Mouse (Mus musculus) testis, adult 2 months (tissue): Measurements from ENCODE around the gene Wbp11. TPM values are rescaled to one million over a fixed set of nuclear protein-coding genes. Genes with fewer than 3 reads are reported as not detected.
"Not testable (repeated sequence)": the region's sequence is repeated elsewhere in the genome, so short reads cannot be mapped to it uniquely, and the experiment has no call there.

Experiments used
- H3K27ac ChIP-seq: fragments of 200-500 bp; 2 replicates; pipeline ENCODE4 v1.5.1; 2012; ENCODE audit warnings: low read depth, low read length; ENCODE audit not compliant: control insufficient read depth, insufficient read depth
- H3K27me3 ChIP-seq: fragments of 200-500 bp; 2 replicates; pipeline ENCODE4 v1.6.1; 2012; ENCODE audit warnings: mild to moderate bottlenecking, low read length, moderate library complexity; ENCODE audit not compliant: control insufficient read depth, insufficient read depth
- H3K36me3 ChIP-seq: fragments of 200-500 bp; 2 replicates; pipeline ENCODE4 v1.6.1; 2012; ENCODE audit warnings: mild to moderate bottlenecking, low read length; ENCODE audit not compliant: control insufficient read depth, insufficient read depth
- H3K4me1 ChIP-seq: fragments of 200-500 bp; 2 replicates; pipeline ENCODE4 v1.6.1; 2012; ENCODE audit warnings: low read length; ENCODE audit not compliant: control insufficient read depth, insufficient read depth
- H3K4me3 ChIP-seq: fragments of 200-500 bp; 2 replicates; pipeline ENCODE4 v1.5.1; 2012; ENCODE audit warnings: low read depth, mild to moderate bottlenecking, low read length, moderate library complexity, mixed read lengths; ENCODE audit not compliant: control insufficient read depth
- CTCF ChIP-seq: fragments of 200-500 bp; IDR thresholded peaks from 2 replicates; pipeline ENCODE4 v1.5.1; 2012; ENCODE audit warnings: low read depth, mild to moderate bottlenecking, inconsistent platforms, low read length, moderate library complexity; ENCODE audit not compliant: control insufficient read depth, insufficient read depth, insufficient replicate concordance
- POLR2A ChIP-seq: fragments of 200-500 bp; IDR thresholded peaks from 2 replicates; pipeline ENCODE4 v1.6.1; 2012; ENCODE audit warnings: low read depth, mild to moderate bottlenecking, inconsistent platforms, low read length, moderate library complexity; ENCODE audit not compliant: control insufficient read depth
- polyA plus RNA-seq: library from polyadenylated mRNA; depleted of rRNA; stranded (reverse); fragments of >200 nt; gene quantifications from 2 replicates; pipeline ENCODE4 v1.2.3, GENCODE M21; 2012

The Wbp11 gene
- polyA plus RNA-seq, 1 experiment: 252 TPM

- H3K4me1 ChIP-seq: peaks cover 11% of the 10 kb centered on the region
- no peaks in the 10 kb centered on the region for H3K27me3 ChIP-seq
- H3K27ac ChIP-seq: peak within 1 kb of the TSS; percentile 92
- TF ChIP-seq POLR2A (peak; percentile 89), CTCF (0 out of 2 replicates have a peak, but pooled peaks have one; percentile 18)
- no peaks in the 10 kb centered on the region for H3K36me3 ChIP-seq
- H3K4me3 ChIP-seq: peak within 1 kb of the TSS; percentile 81
Measured at GRCm38 (mm10) chr6:136803739-136804633, 24.0 kb downstream of the Wbp11 start, which contains the start of gene Hist4h4. Hist4h4 (minus strand) TSS chr6:136804415.

GRCm38 (mm10) chr6:136803093-136803738, 24.8 kb downstream of the Wbp11 start:
- peak overlapping the region; percentile 81 for H3K4me3 ChIP-seq
- no peaks in the 10 kb centered on the region for H3K36me3 ChIP-seq
- H3K27ac ChIP-seq: peak overlapping the region; percentile 92
- TF ChIP-seq CTCF: no peak
- no peak for TF ChIP-seq POLR2A
- H3K4me1 ChIP-seq: peaks cover 11% of the 10 kb centered on the region
- no peaks in the 10 kb centered on the region for H3K27me3 ChIP-seq

GRCm38 (mm10) chr6:136801274-136801673, 26.8 kb downstream of the Wbp11 start:
- H3K27ac ChIP-seq: no peak overlapping the region
- no peak overlapping the region for H3K4me3 ChIP-seq
- no peak for TF ChIP-seq CTCF
- TF ChIP-seq POLR2A: no peak
- H3K36me3 ChIP-seq: no peaks in the 10 kb centered on the region
- peaks cover 4% of the 10 kb centered on the region for H3K4me1 ChIP-seq
- H3K27me3 ChIP-seq: no peaks in the 10 kb centered on the region

GRCm38 (mm10) chr6:136800710-136801109, 27.3 kb downstream of the Wbp11 start:
- H3K27me3 ChIP-seq: no peaks in the 10 kb centered on the region

GRCm38 (mm10) chr6:136797874-136798693, 29.9 kb downstream of the Wbp11 start:
- not testable (repeated sequence) for H3K27me3 ChIP-seq, H3K4me1 ChIP-seq, H3K4me3 ChIP-seq, H3K36me3 ChIP-seq, H3K27ac ChIP-seq

More at GRCm38 (mm10) chr6:136800710-136801109, 27.3 kb downstream of the Wbp11 start:
- TF ChIP-seq POLR2A (no peak), CTCF (no peak)
- Histone ChIP-seq H3K36me3 (no peaks in the 10 kb centered on the region), H3K4me3 (no peak overlapping the region), H3K27ac (no peak overlapping the region), H3K4me1 (peaks cover 4% of the 10 kb centered on the region)

GRCm38 (mm10) chr6:136795850-136796249, 32.2 kb downstream of the Wbp11 start:
- Histone ChIP-seq H3K36me3 (no peaks in the 10 kb centered on the region), H3K4me1 (peaks cover 2% of the 10 kb centered on the region; the same call in 1 of the 2 replicates), H3K27ac (no peak overlapping the region), H3K27me3 (no peaks in the 10 kb centered on the region), H3K4me3 (no peak overlapping the region)
- no peak for TF ChIP-seq POLR2A
- TF ChIP-seq CTCF: no peak

GRCm38 (mm10) chr6:136795110-136795509, 32.9 kb downstream of the Wbp11 start:
- Histone ChIP-seq H3K4me3 (no peak overlapping the region), H3K27me3 (no peaks in the 10 kb centered on the region), H3K36me3 (no peaks in the 10 kb centered on the region), H3K4me1 (peaks cover 2% of the 10 kb centered on the region; the same call in 1 of the 2 replicates), H3K27ac (no peak overlapping the region)
- no peak for TF ChIP-seq POLR2A
- TF ChIP-seq CTCF: no peak
